Mouse (Mus musculus): ENCODE data around the gene Epb41l5. TPM values are rescaled to one million over a fixed set of nuclear protein-coding genes. Genes with fewer than 3 reads are reported as not detected.

Gene Epb41l5
- polyA plus RNA-seq, 1 experiment from 2014 or later, result 53.3 TPM

GRCm38 (mm10) chr1:119649627-119650026, 827 bp upstream of the Epb41l5 start:
- H3K27ac ChIP-seq (ENCODE audit: low read depth, low read length), result no peak overlapping the region
- H3K9me3 ChIP-seq (ENCODE audit: control insufficient read depth, low read length), result no peaks in the 10 kb centered on the region
- H3K36me3 ChIP-seq (ENCODE audit: control insufficient read depth, insufficient read depth, low read length), result no peaks in the 10 kb centered on the region
- H3K27me3 ChIP-seq (ENCODE audit: control insufficient read depth, insufficient read depth, low read length), result no peaks in the 10 kb centered on the region
- no peak overlapping the region for H3K4me3 ChIP-seq (ENCODE audit: low read depth, low read length)
- no peak overlapping the region for H3K9ac ChIP-seq (ENCODE audit: low read length)
- 79% methylated on average over 2 of the region's 2 CpGs for WGBS
- ATAC-seq (replicated peaks; ENCODE audit: low FRiP score) (no peak), DNase-seq (ENCODE audit: low spot score) (no peak)
- no peaks in the 10 kb centered on the region; the same call in 1 of the 2 replicates for H3K4me1 ChIP-seq (replicated peaks; ENCODE audit: control insufficient read depth, insufficient read depth, low read length)
- no peak overlapping the region for H3K4me2 ChIP-seq (ENCODE audit: low read depth, low read length, severe bottlenecking)

DNA sequence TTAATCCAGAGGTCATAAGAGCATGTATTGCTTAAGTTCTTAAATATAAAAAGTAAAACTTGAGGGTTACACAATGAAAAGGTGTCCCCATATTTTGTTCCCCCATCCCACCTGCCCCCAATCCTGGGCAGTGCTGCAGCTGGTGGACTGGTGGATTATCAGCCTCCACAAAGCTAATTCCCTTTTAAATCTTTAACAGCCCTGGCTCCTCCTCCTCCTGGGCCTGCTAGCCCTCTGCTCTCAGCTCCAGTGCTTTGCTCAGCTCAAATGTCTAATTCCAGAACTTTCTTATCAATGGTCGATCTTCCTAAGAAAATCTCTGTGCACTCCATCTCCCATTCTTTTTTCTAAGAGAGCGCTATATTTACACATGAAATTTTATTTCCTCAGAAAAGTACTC, 2.4 kb downstream of the Epb41l5 start:
- Histone ChIP-seq H3K4me1 (replicated peaks; ENCODE audit: control insufficient read depth, insufficient read depth, low read length) (no peaks in the 10 kb centered on the region; the same call in 1 of the 2 replicates), H3K36me3 (ENCODE audit: control insufficient read depth, insufficient read depth, low read length) (no peaks in the 10 kb centered on the region), H3K9me3 (ENCODE audit: control insufficient read depth, low read length) (no peaks in the 10 kb centered on the region), H3K27ac (ENCODE audit: low read depth, low read length) (no peak overlapping the region), H3K9ac (ENCODE audit: low read length) (no peak overlapping the region), H3K4me3 (ENCODE audit: low read depth, low read length) (no peak overlapping the region), H3K4me2 (ENCODE audit: low read depth, low read length, severe bottlenecking) (no peak overlapping the region), H3K27me3 (ENCODE audit: control insufficient read depth, insufficient read depth, low read length) (no peaks in the 10 kb centered on the region)
- ATAC-seq (replicated peaks; ENCODE audit: low FRiP score) (no peak), DNase-seq (ENCODE audit: low spot score) (no peak)
- WGBS, result 62% methylated on average over 2 of the region's 2 CpGs

DNA sequence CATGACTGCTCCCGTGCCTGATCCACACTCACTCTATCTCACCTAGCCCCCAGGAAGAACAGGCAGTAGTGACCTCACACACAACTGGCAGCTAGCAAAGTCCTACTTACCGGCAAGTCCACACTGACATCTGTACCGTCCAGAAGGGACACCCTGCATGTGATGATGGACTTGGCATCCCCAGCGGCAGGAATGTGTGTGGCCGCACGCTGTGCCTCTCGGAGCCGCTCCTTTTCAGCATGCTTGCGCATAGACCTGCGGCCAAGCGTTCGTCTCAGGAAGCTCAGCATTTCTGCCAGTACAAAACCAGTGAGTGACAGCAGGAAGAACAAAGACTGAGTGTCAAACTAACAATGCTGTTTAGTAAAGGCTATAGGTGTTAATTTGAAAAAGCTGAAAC, 6.4 kb downstream of the Epb41l5 start:
- peak; percentile 76 for ATAC-seq (replicated peaks; ENCODE audit: low FRiP score)
- peak; percentile 69 for DNase-seq (ENCODE audit: low spot score)
- no peak overlapping the region for H3K4me3 ChIP-seq (ENCODE audit: low read depth, low read length)
- H3K27ac ChIP-seq (ENCODE audit: low read depth, low read length), result no peak overlapping the region
- no peaks in the 10 kb centered on the region for H3K9me3 ChIP-seq (ENCODE audit: control insufficient read depth, low read length)
- H3K27me3 ChIP-seq (ENCODE audit: control insufficient read depth, insufficient read depth, low read length), result no peaks in the 10 kb centered on the region
- no peak overlapping the region for H3K4me2 ChIP-seq (ENCODE audit: low read depth, low read length, severe bottlenecking)
- H3K4me1 ChIP-seq (replicated peaks; ENCODE audit: control insufficient read depth, insufficient read depth, low read length), result no peaks in the 10 kb centered on the region; the same call in 1 of the 2 replicates
- WGBS, result 39% methylated on average over 12 of the region's 12 CpGs
- no peak overlapping the region for H3K9ac ChIP-seq (ENCODE audit: low read length)
- no peaks in the 10 kb centered on the region for H3K36me3 ChIP-seq (ENCODE audit: control insufficient read depth, insufficient read depth, low read length)

DNA sequence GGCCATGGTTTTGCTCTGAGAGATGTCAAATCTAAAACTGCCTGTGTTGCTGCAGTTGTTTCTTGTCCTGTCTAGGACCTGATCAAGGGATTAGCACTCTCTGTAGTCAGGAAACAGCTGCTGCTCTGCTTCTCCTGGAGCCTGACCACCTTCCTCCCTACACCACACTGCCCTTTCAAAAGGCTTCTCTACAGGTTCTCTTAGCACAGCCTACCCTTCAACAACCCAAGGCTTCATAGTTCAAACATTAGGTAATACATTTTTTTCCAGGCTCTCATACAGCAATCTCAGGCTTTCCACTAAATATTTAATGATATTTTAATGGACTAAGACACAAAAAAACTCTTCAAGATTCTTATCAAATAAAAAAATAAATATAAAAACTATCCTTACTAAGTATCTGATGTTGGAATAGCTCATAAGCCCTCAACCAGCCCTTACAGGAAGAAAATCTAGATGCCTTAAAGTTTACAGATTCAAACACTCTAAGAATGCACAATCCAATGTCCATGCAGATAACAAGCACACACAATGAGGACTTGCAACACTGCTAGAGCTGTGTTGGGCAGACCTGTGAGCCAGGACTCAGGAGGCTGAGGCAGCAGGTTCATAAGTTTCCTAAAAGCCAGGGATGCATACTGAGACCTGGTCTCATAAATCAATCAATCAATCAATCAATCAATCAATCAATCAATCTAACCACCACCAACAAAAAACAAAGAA, 7.5 kb downstream of the Epb41l5 start:
- no peak overlapping the region for H3K4me3 ChIP-seq (ENCODE audit: low read depth, low read length)
- H3K27me3 ChIP-seq (ENCODE audit: control insufficient read depth, insufficient read depth, low read length), result no peaks in the 10 kb centered on the region
- H3K9ac ChIP-seq (ENCODE audit: low read length), result no peak overlapping the region
- no peak overlapping the region for H3K4me2 ChIP-seq (ENCODE audit: low read depth, low read length, severe bottlenecking)
- no peak overlapping the region for H3K27ac ChIP-seq (ENCODE audit: low read depth, low read length)
- H3K36me3 ChIP-seq (ENCODE audit: control insufficient read depth, insufficient read depth, low read length), result no peaks in the 10 kb centered on the region
- no peaks in the 10 kb centered on the region for H3K4me1 ChIP-seq (replicated peaks; ENCODE audit: control insufficient read depth, insufficient read depth, low read length)
- no peak for DNase-seq (ENCODE audit: low spot score)
- H3K9me3 ChIP-seq (ENCODE audit: control insufficient read depth, low read length), result no peaks in the 10 kb centered on the region
- ATAC-seq (replicated peaks; ENCODE audit: low FRiP score), result no peak

DNA sequence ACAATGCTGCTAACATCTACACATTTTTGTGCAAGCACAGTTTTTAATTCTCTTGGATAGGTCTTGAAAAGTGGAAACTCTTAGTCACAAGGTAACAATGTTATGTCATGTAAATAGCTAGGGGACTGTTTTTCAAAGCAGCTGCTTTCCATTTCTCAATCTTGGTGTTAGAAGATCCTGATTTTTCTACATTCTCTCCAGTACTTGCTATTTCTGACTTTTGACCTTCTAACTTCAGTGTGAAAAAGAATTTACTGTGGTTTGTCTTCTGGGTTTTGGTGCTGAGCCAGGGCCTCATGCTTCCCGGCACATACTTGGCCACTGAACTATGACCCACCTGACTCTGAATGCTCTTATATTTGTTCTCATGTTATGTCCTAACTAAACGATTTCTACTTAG, 8.8 kb downstream of the Epb41l5 start:
- Histone ChIP-seq H3K27ac (ENCODE audit: low read depth, low read length) (no peak overlapping the region), H3K27me3 (ENCODE audit: control insufficient read depth, insufficient read depth, low read length) (no peaks in the 10 kb centered on the region), H3K4me2 (ENCODE audit: low read depth, low read length, severe bottlenecking) (no peak overlapping the region), H3K36me3 (ENCODE audit: control insufficient read depth, insufficient read depth, low read length) (no peaks in the 10 kb centered on the region), H3K4me1 (replicated peaks; ENCODE audit: control insufficient read depth, insufficient read depth, low read length) (no peaks in the 10 kb centered on the region), H3K4me3 (ENCODE audit: low read depth, low read length) (no peak overlapping the region), H3K9ac (ENCODE audit: low read length) (no peak overlapping the region), H3K9me3 (ENCODE audit: control insufficient read depth, low read length) (no peaks in the 10 kb centered on the region)
- WGBS, result 94% methylated on average over 2 of the region's 2 CpGs
- no peak for DNase-seq (ENCODE audit: low spot score)
- no peak for ATAC-seq (replicated peaks; ENCODE audit: low FRiP score)

DNA sequence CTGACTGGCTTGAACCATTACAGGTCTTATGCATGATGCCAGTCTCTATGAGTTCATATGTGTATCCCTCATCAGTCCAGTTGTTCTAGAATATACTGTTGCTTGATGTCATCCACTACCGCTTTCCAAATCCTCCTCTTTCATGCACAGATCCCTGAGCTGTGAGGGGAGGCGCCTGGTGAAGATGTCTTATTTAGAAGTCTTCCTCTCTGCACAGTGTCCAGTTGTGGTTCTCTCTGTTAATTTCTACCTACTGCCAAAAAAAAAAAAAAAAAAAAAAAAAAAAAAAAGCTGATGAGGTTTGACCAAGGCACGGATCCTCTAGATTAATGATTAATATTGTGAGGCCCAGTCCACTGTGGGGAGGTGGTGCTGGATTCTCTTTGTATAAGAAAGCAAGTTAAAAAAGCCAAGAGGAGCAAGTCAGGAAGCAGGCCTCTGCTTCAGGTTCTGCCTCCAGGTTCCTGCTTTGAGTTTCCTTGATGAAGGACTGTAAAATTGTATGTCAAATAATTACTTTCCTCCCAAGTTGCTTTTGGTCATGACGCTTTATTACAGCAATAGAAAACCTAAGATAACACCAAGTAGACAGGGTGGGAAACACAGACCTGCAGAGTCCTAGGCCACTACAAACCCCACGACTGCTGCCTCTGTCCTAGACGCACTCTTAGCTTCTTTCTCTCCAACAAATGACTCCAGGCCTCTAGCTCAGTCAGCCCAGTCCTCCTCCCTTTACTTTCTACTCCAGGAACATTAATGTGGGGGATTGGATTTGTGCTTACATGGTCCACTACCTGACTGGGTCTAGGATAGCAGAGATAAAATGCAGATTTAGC, 11.4 kb downstream of the Epb41l5 start:
- H3K36me3 ChIP-seq (ENCODE audit: control insufficient read depth, insufficient read depth, low read length), result no peaks in the 10 kb centered on the region
- no peak overlapping the region for H3K9ac ChIP-seq (ENCODE audit: low read length)
- 91% methylated on average over 6 of the region's 6 CpGs for WGBS

DNA sequence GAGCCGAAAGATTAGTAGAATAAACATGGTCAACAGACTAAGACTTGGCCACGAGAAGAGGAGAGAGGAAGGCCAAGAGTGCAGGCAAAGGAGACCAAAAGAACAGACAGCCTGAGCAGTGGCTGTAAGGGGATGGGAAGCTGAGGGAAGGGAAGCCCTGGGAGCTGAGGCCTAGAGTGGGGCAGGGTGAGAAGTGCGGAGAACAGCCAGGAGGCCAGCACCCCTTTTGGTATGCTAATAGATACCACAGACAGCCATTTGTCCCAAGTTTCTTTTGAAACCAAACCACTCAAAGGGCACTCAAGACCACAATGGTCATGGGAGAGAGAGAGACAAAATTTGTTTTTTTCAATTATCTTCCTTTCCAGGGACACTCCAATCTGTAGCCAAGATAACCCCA, 14.1 kb downstream of the Epb41l5 start:
- Histone ChIP-seq H3K4me1 (replicated peaks; ENCODE audit: control insufficient read depth, insufficient read depth, low read length) (no peaks in the 10 kb centered on the region; the same call in 1 of the 2 replicates), H3K27ac (ENCODE audit: low read depth, low read length) (no peak overlapping the region), H3K27me3 (ENCODE audit: control insufficient read depth, insufficient read depth, low read length) (no peaks in the 10 kb centered on the region), H3K4me3 (ENCODE audit: low read depth, low read length) (no peak overlapping the region), H3K4me2 (ENCODE audit: low read depth, low read length, severe bottlenecking) (no peak overlapping the region), H3K9me3 (ENCODE audit: control insufficient read depth, low read length) (no peaks in the 10 kb centered on the region), H3K36me3 (ENCODE audit: control insufficient read depth, insufficient read depth, low read length) (no peaks in the 10 kb centered on the region), H3K9ac (ENCODE audit: low read length) (no peak overlapping the region)
- 52% methylated on average over 3 of the region's 3 CpGs for WGBS
- ATAC-seq (replicated peaks; ENCODE audit: low FRiP score) (no peak), DNase-seq (ENCODE audit: low spot score) (no peak)

More for the DNA sequence above, 11.4 kb downstream of the Epb41l5 start:
- DNase-seq (ENCODE audit: low spot score) (no peak), ATAC-seq (replicated peaks; ENCODE audit: low FRiP score) (no peak)
- H3K27me3 ChIP-seq (ENCODE audit: control insufficient read depth, insufficient read depth, low read length), result no peaks in the 10 kb centered on the region
- no peak overlapping the region for H3K4me3 ChIP-seq (ENCODE audit: low read depth, low read length)
- no peaks in the 10 kb centered on the region; the same call in 1 of the 2 replicates for H3K4me1 ChIP-seq (replicated peaks; ENCODE audit: control insufficient read depth, insufficient read depth, low read length)
- H3K4me2 ChIP-seq (ENCODE audit: low read depth, low read length, severe bottlenecking), result no peak overlapping the region
- no peak overlapping the region for H3K27ac ChIP-seq (ENCODE audit: low read depth, low read length)
- H3K9me3 ChIP-seq (ENCODE audit: control insufficient read depth, low read length), result no peaks in the 10 kb centered on the region

GRCm38 (mm10) chr1:119630428-119630827, 18.4 kb downstream of the Epb41l5 start:
- Histone ChIP-seq H3K27ac (ENCODE audit: low read depth, low read length) (no peak overlapping the region), H3K4me3 (ENCODE audit: low read depth, low read length) (no peak overlapping the region), H3K9me3 (ENCODE audit: control insufficient read depth, low read length) (no peaks in the 10 kb centered on the region), H3K27me3 (ENCODE audit: control insufficient read depth, insufficient read depth, low read length) (no peaks in the 10 kb centered on the region), H3K4me1 (replicated peaks; ENCODE audit: control insufficient read depth, insufficient read depth, low read length) (no peaks in the 10 kb centered on the region; the same call in 1 of the 2 replicates), H3K4me2 (ENCODE audit: low read depth, low read length, severe bottlenecking) (no peak overlapping the region), H3K36me3 (ENCODE audit: control insufficient read depth, insufficient read depth, low read length) (no peaks in the 10 kb centered on the region; the same call in 1 of the 2 replicates), H3K9ac (ENCODE audit: low read length) (no peak overlapping the region)
- 87% methylated on average over 1 of the region's 1 CpGs for WGBS
- DNase-seq (ENCODE audit: low spot score) (no peak), ATAC-seq (replicated peaks; ENCODE audit: low FRiP score) (no peak)
